Mouse (Mus musculus): Measurements from ENCODE around the gene Eif4h.
"Not testable (repeated sequence)": the region's sequence is repeated elsewhere in the genome, so short reads cannot be mapped to it uniquely, and the experiment has no call there.

Gene Eif4h

DNA sequence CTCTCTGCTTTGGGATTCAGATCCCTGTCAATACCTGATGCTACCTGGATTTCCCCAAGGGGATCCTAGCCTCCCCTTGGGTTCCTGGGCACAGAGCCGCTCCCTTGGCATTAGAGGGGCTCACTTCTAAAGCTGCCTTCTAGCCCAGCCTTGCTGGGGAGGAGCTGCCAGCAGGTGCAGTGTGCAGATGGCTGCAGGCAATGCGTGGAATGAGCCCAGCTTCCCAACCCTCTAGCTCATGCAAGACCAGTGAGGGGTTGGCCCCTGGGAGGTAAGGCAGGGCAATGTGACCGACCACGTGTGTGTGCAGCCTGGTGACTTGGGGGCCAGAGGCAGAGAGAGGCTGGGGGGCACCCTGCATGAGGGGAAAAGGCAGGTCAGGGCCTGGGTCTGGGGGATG, 17.4 kb upstream of the Eif4h start:
- in situ Hi-C loops (cut with MboI; ENCODE audit: low pct_unique_long_range_greater_than_20kb in 1 of 2, low sequenced_read_pairs in 2 of 2, unreplicated experiment in 1 of 2) = no loop called here

DNA sequence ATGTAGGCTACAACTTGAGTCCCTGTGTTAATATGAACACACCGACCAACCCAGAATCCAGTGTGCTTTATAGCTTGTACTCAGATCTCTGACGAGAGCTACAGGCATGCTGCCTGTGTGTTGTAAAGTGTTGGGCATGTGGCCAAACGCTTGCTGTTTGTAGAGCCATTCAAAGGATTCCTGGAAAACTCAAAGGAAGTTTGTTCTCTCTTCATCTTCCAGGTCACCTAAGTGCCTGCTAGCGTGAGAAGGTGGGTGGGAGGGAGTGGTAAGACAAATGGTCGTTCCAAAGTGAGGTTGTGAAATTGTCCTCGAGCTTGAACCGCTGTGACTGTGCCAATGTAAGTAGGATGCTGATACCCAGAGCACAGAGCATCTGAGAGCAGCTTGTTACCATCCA, 12.7 kb upstream of the Eif4h start:
- in situ Hi-C loops (cut with MboI; ENCODE audit: low pct_unique_long_range_greater_than_20kb in 1 of 2, low sequenced_read_pairs in 2 of 2, unreplicated experiment in 1 of 2) = no loop called here

DNA sequence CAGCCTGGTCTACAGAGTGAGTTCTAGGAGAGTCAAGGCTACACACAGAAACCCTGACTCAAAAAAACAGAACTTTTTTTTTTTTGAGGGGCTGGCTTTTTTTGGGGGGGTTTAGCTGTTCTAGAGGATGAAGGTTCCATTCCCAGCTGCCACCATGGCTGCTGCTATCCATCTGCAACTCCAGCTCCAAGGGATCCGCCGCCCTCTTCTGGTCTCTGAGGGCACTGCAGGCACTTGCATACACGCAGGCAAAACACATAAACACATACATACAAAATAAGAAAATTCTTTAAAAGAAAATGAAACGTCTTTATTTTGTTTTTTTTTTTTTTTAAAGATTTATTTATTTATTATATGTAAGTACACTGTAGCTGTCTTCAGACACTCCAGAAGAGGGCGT, 11.6 kb upstream of the Eif4h start:
- in situ Hi-C loops (cut with MboI; ENCODE audit: low pct_unique_long_range_greater_than_20kb in 1 of 2, low sequenced_read_pairs in 2 of 2, unreplicated experiment in 1 of 2) = no loop called here

DNA sequence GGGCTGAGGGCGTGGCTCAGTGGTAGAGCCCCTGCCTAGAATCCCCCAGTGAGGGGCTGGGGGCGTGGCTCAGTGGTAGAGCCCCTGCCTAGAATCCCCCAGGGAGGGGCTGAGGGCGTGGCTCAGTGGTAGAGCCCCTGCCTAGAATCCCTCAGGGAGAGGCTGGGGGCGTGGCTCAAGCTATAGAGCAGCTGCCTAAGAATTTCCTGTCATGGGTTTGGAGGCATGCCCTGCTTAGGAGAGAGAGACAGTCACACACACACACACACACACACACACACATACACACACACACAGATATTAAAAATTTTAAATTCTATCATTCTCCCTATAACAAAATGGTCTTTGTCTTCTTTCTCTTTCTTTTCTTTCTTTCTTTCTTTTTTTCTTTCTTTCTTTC, 9.7 kb upstream of the Eif4h start:
- in situ Hi-C loops (cut with MboI; ENCODE audit: low pct_unique_long_range_greater_than_20kb in 1 of 2, low sequenced_read_pairs in 2 of 2, unreplicated experiment in 1 of 2) = not testable (repeated sequence)

DNA sequence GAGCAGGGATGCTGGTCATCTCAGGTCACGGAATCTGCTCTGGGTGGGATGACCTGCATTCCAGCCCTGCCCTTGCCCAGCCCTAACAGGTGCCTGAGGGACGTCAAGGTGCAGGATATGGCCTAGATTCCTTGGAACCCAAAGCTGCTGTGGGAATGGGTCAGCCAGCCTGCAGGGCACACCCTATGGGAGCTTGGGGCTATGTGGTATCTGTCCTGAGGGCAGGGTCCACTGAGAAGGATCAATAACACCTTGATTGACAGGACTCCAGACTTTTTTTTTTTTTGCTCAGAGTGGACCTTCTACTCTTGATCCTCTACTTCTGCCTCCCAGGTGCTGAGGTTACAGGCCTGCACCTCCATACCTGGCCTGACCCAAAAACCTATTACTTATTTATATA, 8.1 kb upstream of the Eif4h start:
- in situ Hi-C loops (cut with MboI; ENCODE audit: low pct_unique_long_range_greater_than_20kb in 1 of 2, low sequenced_read_pairs in 2 of 2, unreplicated experiment in 1 of 2) = no loop called here

DNA sequence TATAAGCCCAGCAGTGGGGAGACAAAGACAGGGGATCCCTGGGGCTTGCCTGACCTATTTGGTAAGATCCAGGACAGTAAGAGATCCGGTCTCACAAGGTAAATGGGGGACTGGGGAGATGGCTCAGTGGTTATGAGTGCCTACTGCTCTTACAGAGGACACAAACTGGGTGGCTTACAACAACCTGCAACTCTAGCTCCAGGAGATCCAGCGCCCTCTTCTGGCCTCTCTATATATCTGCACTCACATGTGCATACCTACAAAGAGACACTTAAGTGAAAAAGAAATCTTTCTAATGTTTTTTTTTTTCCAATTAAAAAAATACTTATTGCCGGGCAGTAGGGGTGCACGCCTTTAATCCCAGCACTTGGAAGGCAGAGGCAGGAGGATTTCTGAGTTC, 7.2 kb upstream of the Eif4h start:
- in situ Hi-C loops (cut with MboI; ENCODE audit: low pct_unique_long_range_greater_than_20kb in 1 of 2, low sequenced_read_pairs in 2 of 2, unreplicated experiment in 1 of 2) = no loop called here

DNA sequence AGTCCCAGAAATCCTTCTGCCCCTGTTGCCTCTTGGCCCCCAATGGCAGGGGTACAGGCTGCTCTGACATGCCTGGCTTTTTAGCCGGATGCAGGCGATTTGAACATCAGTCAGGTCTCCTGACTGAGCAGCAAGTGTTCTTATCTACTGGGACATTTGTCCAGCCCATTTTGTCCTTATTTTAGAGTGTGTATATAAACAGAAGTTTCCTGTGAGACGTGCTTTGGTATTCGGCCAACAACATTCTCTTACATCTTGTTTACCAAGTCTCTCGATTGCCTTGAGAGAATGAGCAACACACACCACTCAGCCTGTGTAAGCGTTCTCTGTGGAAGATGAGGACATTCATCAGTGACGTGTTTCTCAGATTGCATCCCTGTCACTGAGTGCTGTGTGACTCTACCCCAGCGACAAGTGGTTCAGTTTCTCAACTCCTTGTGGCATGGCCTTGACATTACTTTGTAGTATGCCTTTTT, 5.4 kb upstream of the Eif4h start:
- in situ Hi-C loops (cut with MboI; ENCODE audit: low pct_unique_long_range_greater_than_20kb in 1 of 2, low sequenced_read_pairs in 2 of 2, unreplicated experiment in 1 of 2) = no loop called here

DNA sequence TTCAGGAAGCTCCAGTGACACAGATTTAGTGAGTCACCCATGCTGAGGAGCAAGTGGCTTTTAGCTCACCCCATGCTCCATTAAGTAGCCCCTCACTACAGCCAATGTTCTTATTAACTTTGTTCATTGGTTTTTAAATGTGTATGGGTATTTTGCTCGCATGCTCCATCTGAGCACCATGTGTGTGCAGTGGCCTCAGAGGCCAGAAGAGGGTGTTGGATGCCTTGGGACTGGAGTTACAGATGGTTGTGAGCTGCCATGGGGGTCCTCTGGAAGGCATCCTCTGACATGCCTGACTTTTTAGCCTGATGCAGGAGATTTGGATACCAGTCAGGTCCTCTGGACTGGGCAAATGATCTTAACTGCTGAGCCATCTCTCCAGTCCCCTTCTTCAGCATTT, 4.8 kb upstream of the Eif4h start:
- in situ Hi-C loops (cut with MboI; ENCODE audit: low pct_unique_long_range_greater_than_20kb in 1 of 2, low sequenced_read_pairs in 2 of 2, unreplicated experiment in 1 of 2) = no loop called here

DNA sequence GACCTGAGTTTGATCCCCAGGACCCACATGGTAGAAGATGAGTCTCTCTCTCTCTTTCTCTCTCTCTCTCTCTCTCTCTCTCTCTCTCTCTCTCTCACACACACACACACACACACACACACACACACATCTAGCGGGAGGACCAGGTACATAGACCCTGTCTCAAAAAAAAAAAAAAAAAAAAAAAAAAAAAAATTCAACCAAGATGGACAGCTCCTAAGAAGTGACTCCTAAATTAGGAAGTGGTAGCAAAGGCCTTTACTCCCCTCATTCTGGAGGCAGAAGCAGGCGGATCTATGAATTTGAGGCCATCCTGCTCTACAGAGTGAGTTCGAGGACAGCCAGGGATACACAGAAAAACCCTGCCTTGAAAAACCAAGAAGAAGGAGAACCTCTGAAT, 1.1 kb upstream of the Eif4h start:
- in situ Hi-C loops (cut with MboI; ENCODE audit: low pct_unique_long_range_greater_than_20kb in 1 of 2, low sequenced_read_pairs in 2 of 2, unreplicated experiment in 1 of 2) = no loop called here

DNA sequence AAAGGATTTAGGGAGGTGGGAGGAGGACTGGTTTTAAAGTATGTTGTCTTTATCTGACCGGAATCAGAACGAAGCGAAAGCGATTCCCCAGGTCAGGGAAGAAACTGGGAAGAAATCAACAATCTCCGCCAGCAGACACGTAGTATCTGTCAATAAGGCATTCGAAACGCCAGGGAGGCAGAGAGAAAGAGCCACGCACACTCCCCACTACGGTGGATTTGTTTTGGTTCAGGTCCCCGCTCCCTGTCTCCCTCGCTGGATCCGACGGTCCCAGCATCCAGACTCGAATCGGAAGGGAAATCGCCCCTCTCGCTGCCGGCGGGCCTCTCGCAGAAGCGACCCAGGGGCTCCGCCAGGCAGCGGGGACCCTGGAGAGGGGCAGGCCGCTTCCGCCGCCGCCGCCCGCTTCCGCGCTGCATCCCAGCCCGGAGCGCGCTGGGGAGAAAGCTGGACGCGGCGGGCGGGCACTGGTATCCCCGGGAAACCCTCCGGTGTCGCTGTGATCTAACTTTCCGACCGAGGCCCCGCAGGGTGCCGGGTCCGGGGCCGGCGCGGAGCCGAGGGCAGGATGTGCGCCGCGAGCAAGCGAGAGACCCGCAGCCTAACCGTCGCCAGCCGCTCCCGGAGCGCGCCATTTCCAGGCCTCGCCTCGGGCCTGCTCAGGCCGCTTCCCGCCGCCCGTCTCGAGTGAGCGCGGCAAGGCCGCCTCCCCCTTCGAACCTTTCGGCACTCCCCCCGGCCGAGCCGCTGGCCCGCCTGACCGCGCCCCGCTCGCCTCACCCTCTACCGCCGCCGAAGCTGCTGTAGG, 625 bp downstream of the Eif4h start:
- in situ Hi-C loops (cut with MboI; ENCODE audit: low pct_unique_long_range_greater_than_20kb in 1 of 2, low sequenced_read_pairs in 2 of 2, unreplicated experiment in 1 of 2) = no loop called here

DNA sequence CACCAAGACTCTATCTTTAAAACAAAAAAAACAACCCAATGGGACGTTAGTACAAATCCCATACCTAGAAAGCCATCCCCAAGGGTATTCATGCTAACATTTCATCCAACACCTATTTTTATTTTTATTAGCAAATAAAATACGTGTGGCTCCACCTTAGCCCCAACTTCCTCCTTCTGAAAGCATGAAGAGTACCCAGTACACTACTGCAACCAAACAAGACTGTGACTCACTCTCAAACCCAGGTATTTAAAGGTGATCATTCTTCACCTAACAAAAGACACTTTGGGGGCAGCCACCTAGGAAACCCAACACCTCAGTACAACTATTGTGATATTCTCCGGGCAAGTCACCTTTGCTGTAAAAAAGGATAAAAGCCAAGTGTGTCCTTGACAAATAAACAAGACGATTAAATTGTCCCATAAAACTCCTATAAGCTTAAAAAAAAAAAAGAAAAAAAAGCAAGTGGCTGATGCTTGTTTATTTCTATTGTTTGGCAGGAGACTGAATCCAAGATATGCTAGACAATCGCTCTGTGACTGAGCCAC, 1.4 kb downstream of the Eif4h start:
- in situ Hi-C loops (cut with MboI; ENCODE audit: low pct_unique_long_range_greater_than_20kb in 1 of 2, low sequenced_read_pairs in 2 of 2, unreplicated experiment in 1 of 2) = no loop called here

DNA sequence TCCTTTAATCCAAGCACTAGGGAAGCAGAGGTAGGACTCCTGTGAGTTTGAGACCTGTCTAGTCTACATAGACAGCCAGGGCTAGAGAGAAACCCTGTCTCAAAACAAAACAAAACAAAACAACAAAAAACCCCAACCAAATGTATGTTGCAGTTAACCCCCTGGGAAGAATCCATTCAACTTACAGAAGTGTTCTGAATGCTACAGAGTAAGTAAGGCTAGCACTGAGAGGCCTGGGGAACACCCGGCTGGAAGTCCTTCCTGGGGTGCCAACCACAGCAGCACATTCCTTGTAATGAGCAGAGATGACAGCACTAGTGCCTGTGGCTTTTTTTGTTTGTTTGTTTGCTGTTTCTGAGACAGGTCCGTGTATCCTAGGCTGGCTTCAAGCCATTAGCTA, 6.4 kb downstream of the Eif4h start:
- in situ Hi-C loops (cut with MboI; ENCODE audit: low pct_unique_long_range_greater_than_20kb in 1 of 2, low sequenced_read_pairs in 2 of 2, unreplicated experiment in 1 of 2) = no loop called here

DNA sequence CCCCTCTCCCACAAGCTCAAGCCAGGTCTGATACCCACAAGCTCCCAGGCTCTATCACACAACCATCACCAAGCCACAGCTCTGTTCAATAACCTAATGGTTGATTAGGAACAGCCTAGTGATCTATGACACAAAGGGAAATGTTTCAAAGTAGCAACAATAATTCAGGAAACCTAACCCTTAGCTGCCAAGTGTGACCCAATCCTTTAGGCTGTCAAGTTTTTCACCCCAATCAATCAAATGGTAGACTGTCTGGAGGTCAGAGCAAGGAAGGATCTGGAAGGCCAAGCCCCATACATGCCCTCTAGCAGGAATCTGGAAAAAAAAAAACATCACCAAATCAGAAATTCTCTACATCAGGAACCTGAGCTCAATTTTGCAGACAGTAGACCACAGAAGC, 8.5 kb downstream of the Eif4h start:
- in situ Hi-C loops (cut with MboI; ENCODE audit: low pct_unique_long_range_greater_than_20kb in 1 of 2, low sequenced_read_pairs in 2 of 2, unreplicated experiment in 1 of 2) = no loop called here

DNA sequence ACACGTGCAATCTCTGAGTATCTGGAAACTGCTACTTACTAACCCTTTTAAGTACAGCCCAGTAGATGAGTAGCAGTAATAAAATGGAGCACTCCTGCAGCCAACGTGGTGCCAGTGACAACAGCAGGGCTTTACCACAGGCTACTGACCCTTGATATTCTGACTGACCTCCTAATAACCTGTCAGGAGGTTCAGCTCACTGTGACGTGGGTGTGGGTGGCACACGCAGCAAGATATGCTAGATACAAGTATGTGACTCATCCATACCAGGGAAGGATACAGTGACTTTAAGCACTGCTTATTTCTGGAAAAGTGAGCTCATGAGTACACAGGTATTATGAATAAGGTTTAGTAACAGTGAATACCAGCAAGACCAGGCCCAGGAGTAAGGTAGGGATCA, 9.8 kb downstream of the Eif4h start:
- in situ Hi-C loops (cut with MboI; ENCODE audit: low pct_unique_long_range_greater_than_20kb in 1 of 2, low sequenced_read_pairs in 2 of 2, unreplicated experiment in 1 of 2) = no loop called here

DNA sequence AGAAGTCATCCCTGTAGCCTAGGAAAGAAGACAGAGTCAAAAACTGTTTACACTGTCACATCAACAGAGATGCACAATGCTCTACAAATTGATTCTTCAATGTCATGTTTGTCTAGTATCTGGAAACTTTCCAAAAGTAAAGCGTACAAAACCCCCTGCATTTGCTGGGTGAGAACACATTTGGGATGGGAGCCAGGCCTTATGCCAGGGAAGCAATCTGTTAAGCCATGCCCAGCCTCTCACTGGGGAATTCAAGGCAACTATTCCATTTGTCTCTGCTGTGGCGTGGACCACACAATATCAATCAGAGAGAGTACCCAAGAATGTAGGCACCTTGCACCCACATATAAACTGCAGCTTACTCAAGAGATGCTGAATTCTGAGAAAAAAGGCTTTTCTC, 17.2 kb downstream of the Eif4h start:
- in situ Hi-C loops (cut with MboI; ENCODE audit: low pct_unique_long_range_greater_than_20kb in 1 of 2, low sequenced_read_pairs in 2 of 2, unreplicated experiment in 1 of 2) = no loop called here

DNA sequence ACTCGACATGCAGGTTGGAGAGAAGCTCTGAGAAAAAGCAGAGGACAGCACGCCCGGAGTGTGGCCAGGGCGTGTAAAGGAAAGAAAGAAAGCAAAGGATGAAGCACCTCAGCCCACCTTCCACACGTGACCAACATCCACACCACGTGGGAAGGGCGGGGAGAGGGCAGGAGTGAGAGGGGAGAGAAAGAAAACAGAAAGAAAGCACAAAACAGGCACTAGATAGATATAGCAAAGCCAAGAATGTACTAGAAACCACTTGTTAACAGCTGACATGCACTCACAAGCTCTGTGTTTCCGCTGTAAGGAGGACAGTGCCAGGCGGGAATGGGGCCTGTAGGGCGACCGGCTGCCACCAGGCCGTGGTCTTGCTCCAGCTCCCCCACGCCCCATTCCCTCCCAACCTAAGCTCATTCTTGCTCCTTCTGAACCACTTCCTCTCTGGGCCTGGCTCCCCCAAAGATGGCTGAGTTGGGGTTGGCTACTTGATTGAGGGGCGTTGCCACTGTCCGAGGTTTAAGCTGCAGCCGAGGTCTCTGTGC, 18.1 kb downstream of the Eif4h start:
- in situ Hi-C loops (cut with MboI; ENCODE audit: low pct_unique_long_range_greater_than_20kb in 1 of 2, low sequenced_read_pairs in 2 of 2, unreplicated experiment in 1 of 2) = no loop called here

DNA sequence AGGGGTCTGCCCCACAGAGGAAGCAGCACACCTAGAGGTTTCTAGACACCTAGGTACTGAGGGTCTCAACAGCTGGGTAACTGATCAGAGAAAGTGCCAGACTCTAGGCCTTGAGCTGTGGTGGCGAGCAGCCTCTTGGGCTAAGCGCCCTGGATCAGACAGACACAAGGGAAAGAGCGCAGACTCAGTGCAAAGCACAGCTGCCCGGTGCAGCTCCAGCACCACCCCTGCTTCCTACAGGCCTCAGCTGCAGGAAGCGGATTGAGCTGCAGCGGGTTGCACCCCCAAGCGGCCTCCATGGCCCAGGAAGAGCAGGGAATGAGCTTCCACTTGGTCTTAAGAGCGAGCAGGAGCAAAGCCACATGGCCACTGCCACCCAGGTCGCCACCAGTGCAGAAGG, 18.8 kb downstream of the Eif4h start:
- in situ Hi-C loops (cut with MboI; ENCODE audit: low pct_unique_long_range_greater_than_20kb in 1 of 2, low sequenced_read_pairs in 2 of 2, unreplicated experiment in 1 of 2) = no loop called here

DNA sequence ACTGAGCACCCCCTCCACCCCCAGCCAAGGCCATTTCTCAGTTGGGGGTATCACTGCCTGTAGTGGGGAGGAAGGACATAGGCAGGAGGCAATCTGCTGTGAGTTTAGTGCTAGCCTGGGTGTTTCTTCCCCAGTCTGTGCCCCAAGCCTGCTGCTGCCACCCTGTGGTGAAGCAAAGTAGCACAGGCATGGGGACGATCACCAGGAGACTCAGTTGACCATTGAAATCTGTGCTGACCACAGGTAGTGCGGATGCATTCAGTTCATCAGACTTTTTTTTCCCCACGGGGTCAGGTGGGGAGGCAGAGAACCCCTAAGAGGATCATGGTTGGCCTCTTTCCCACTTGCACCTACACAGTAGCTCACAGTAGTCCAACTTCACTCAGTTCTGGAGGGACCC, 22.2 kb downstream of the Eif4h start:
- in situ Hi-C loops (cut with MboI; ENCODE audit: low pct_unique_long_range_greater_than_20kb in 1 of 2, low sequenced_read_pairs in 2 of 2, unreplicated experiment in 1 of 2) = no loop called here

DNA sequence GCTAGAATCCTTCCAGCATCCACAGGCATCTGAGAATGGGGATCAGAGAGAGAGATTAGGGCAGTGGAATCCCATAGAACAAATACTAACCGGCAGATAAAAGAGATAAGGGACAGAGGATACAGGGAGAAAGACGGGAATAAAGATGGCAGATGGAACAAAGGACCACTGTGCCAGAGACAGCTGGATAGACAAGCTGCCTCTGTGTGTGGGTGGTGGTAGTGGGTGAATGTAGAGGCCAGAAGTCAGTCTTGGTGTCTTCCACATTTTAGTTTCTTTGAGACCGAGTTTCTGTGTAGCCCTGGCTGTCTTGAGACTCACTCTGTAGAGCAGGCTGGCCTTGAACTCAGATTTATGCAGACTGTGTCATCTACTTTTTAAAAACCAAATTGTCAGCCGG, 23.5 kb downstream of the Eif4h start:
- in situ Hi-C loops (cut with MboI; ENCODE audit: low pct_unique_long_range_greater_than_20kb in 1 of 2, low sequenced_read_pairs in 2 of 2, unreplicated experiment in 1 of 2) = no loop called here

DNA sequence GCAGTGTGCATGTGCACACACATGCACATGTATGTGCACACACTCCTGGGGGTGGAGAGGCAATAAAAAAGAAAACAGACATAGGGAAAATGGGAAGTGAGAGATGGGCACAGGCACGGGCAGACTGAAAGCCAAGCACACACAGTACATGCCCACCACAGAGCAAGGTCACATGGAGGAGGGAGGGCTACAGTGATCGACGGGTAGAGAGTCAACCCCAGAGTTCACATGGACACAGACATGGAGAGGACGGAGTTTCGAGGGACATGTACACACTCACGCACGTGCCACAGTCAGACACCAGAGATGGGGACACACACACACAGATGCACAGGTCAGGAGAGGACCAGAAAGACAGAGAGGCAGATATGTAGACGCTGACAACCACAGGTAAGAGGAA, 23.9 kb downstream of the Eif4h start:
- in situ Hi-C loops (cut with MboI; ENCODE audit: low pct_unique_long_range_greater_than_20kb in 1 of 2, low sequenced_read_pairs in 2 of 2, unreplicated experiment in 1 of 2) = no loop called here

Data from mouse embryonic stem cell (cell line).